Mouse (Mus musculus) large intestine, adult 2 months (tissue): ENCODE results near the gene Mfsd2b. TPM values are rescaled to one million over a fixed set of nuclear protein-coding genes. Genes with fewer than 3 reads are reported as not detected.
A peak's percentile ranks its signal among the peaks of the same experiment; 100 is the strongest.

Experiments used
- DNase-seq: peaks from one replicate; pipeline ENCODE4 v3.0.0-alpha.2; 2012; ENCODE audit warnings: low read depth, low spot score
- WGBS: fragments of 180-500 bp; shearing (Covaris S2); methylation state at CpG from one replicate; pipeline ENCODE4 v1.1.7; 2018; 5-methylcytosine and 5-hydroxymethylcytosine counted together
- polyA plus RNA-seq: library from polyadenylated mRNA; depleted of rRNA; stranded (reverse); fragments of >200 nt; gene quantifications from 2 replicates; pipeline ENCODE4 v1.2.3, GENCODE M21; 2012

Mfsd2b gene
- polyA plus RNA-seq, 1 experiment = 1.1 TPM

DNA sequence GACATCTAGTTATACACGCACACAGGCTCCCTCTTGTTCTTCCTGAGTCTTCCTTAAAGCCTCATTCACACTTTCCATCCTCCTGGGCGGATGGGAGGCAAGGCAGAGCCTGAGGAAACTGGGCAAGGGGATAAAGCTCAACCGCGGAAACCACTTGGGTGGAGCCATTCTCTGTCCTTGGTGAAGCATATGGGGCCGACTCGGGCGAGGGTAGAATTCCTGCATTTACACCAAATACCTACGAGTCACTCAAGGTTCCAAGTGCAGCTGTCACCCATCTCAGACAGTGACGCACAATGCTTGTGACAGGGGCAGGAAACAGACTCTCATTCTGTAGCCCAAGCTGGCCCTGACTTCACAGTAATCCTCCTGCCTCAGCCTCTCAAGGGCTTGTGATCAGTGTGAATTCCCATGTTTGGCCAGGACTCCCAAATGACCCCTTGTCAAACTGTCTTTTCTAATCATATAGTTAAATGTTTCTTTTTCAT is 4.2 kb upstream of the Mfsd2b start:
- DNase-seq = no peak
- 88% methylated on average over 9 of the region's 9 CpGs for WGBS

- WGBS = 35% methylated on average over 8 of the region's 8 CpGs
Observed at GRCm38 (mm10) chr12:4875623-4876022, 1.5 kb upstream of the Mfsd2b start.

DNA sequence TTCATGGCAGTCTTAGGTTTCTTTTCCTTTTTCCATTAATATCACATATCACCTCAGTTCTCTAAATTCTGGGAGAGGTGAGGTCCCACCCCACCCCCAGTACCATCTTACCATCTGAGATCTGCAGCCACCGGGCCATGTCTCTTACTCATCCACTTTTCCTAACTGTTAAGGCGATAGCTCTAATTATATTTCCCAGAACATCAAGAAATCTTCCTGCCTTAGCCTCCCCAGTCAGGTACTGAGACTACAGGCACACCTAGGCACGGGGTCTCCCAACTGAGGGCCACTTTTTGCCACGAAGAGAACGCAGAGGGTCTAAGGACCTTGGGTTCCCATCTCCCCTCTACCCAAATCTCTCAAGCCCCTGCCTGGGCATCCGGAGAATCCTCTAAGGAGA is 628 bp downstream of the Mfsd2b start:
- 79% methylated on average over 6 of the region's 6 CpGs for WGBS
- DNase-seq = no peak

More at GRCm38 (mm10) chr12:4875623-4876022, 1.5 kb upstream of the Mfsd2b start:
- no peak for DNase-seq

- DNase-seq = no peak
- 80% methylated on average over 5 of the region's 5 CpGs for WGBS
Observed at GRCm38 (mm10) chr12:4872983-4873477, 1.1 kb downstream of the Mfsd2b start.

GRCm38 (mm10) chr12:4872273-4872672 is 1.9 kb downstream of the Mfsd2b start:
- DNase-seq = no peak
- 74% methylated on average over 4 of the region's 4 CpGs for WGBS

DNA sequence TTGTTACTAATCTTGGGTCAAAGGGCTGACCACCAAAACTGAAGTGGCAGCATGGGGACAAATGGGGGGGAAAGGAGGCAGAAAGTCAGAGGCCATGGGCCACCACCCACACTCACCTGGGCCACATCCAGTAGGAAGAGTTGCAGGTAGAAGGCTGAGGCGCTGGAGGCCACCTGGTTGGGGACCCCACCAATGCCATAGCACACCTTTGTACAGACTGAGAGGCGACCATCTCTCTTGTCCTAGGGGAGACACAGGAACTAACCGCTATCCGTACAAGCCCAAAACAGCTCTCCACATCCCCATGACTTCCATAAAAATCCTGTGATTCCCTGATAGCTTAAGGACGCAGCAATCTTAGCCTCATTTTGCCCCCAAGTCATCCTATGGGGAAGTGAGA is 2.9 kb downstream of the Mfsd2b start:
- WGBS = 91% methylated on average over 5 of the region's 5 CpGs

GRCm38 (mm10) chr12:4868924-4869323 is 5.2 kb downstream of the Mfsd2b start:
- no peak for DNase-seq
- whole genome bisulfite sequencing = 90% methylated on average over 8 of the region's 8 CpGs

More for the DNA sequence above, 2.9 kb downstream of the Mfsd2b start:
- DNase-seq = no peak

DNA sequence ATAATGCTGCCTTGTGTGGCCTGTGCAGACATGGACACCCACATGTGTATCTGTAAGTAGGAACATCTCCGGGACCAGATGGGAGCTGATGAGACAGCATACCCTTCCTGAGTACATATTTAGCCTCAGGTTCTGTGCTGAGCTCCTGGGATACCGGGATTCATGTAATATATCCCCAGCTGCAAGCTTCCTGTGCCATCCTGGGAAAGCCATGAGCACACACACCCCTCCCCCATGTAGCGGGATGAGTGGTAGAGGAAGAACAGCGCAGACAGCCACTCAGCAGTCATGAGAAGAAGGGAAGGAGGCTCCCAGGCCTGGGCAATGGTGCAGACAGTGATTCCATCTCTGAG is 9.8 kb downstream of the Mfsd2b start:
- 69% methylated on average over 4 of the region's 4 CpGs for WGBS
- no peak for DNase-seq

DNA sequence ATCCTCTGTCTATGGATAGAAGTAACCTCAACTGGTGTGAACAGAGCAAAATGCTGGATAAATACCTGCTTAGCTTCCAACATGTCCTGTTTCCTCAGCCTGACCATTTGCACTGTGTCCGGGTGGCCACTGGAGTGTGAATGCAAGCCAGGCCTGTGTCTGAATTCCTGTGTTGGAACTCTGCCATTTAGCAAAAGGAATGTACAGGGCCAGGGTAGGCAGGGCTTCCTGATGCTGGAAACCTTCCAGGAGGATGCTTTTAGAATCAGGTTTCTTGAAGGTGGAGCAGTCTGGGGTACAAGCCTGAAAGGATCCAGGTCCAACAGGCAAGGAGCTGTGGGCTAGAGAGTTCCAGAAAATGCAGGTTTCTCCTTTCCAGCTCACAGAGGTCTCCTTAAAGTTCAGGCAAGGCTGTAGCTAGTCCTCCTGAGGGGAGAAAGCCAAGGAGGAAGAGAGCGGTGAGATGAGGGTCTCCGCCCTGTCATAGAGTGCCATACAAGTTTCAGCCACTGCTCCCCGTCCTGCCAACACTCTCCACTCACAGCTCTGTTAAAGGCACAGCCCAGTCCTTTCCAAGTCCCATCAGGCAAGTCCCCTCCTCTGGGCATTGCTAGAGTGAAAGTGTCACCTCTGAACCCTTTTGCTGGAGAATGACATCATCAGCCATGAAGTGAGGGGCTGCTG is 10.4 kb downstream of the Mfsd2b start:
- DNase-seq = no peak

GRCm38 (mm10) chr12:4862672-4863071 is 11.5 kb downstream of the Mfsd2b start:
- no peak for DNase-seq
- 90% methylated on average over 4 of the region's 4 CpGs for WGBS

More for the DNA sequence above, 10.4 kb downstream of the Mfsd2b start:
- 54% methylated on average over 4 of the region's 4 CpGs for WGBS

DNA sequence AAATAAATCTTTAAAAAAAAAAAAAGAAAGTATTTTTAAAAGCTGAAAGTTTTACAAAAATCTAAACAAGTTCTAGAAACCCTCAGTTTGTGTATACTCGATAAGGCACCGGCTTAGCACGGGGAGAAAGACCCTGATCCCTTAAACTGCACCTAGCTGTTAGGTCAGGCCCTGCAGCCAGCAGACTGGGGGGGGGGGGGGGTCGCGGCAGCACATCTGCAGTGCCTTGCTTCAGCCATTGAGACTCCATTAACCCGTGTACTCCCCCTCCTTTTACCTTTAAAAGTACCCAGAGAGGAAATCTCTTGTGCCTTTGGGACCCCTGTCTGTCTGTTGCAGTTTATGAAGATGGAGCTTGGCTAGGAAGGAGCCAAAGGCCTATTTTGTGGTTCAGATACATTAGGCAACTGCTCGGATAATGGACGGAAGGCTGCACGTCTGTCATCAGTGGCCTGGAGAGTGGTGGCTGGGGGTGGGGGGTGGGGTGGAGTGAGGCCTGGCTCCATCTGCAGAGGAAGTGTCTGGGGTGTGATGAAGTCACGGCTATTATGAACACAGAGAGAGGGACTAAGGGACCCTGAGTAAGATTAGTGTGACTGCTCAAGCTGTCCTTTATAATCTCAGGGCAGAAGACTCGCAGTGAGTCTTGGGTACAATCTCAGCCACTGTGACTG is 14.8 kb downstream of the Mfsd2b start:
- no peak for DNase-seq
- 63% methylated on average over 11 of the region's 11 CpGs for WGBS

DNA sequence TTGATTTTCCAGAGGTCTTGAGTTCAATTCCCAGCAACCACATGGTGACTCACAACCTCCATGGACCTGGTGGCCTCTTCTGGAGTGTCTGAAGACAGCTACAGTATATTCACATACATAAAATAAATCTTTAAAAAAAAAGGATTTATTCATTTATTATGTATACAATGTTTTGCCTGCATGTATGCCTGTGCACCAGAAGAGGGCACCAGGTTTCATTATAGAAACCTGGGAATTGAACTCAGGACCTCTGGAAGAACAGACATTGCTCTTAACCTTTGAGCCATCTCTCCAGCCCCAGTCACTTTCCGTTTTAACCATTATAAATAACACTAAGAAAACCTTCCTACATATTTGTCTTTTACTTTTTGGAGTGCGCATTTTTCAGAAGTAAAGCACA is 17.3 kb downstream of the Mfsd2b start:
- WGBS = 88% methylated on average over 2 of the region's 2 CpGs
- no peak for DNase-seq

DNA sequence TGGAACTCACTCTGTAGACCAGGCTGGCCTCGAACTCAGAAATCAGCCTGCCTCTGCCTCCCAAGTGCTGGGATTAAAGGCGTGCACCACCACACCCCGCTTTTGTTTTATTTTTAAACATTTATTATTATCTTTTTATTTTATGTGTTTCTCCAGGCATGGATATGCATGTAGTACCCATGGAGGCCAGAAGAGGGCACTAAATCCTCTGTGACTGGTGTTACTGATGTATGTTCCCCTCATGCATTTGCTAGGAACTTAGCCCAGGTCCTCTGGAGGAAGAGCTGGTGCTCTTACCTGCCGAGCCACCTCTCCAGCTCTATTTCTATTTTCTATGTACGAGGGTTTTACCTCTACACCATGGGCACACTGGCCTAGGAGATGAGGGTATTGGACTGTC is 18.0 kb downstream of the Mfsd2b start:
- no peak for DNase-seq
- 100% methylated on average over 5 of the region's 5 CpGs for WGBS

- DNase-seq = no peak
- 1% methylated on average over 12 of the region's 12 CpGs for WGBS
Observed at GRCm38 (mm10) chr12:4843741-4844140, 30.4 kb downstream of the Mfsd2b start.

GRCm38 (mm10) chr12:4842890-4843597 is 31.1 kb downstream of the Mfsd2b start, which contains the start of gene Wdcp:
TSS of gene Wdcp (plus strand) at chr12:4843303.
- peak; percentile 89 for DNase-seq
- WGBS = under 1% methylated on average over 30 of the region's 30 CpGs

DNA sequence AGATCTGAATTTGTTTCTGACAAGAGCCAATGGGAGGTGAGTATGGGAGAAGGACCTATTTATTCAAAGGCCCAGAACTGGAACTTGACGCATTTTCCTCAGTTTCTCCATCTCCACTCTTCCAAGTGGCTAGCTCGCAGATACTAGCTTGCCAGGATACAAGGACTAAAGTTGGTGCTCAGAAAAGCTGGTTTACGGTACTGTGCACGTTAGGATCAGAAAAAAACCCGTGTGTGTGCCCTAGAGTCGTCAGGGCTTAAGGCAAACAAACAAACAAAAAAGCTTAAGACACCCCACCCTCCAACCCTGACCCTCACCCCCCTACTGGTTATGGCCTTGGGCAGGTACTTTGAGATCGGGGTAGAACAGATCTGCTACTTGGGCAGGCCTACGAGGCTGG is 31.7 kb downstream of the Mfsd2b start:
- no peak for DNase-seq
- WGBS = 85% methylated on average over 8 of the region's 8 CpGs

GRCm38 (mm10) chr12:4841392-4841887 is 32.7 kb downstream of the Mfsd2b start, which contains the start of gene Fkbp1b:
TSS of gene Fkbp1b (minus strand) at chr12:4841591.
- WGBS = under 1% methylated on average over 37 of the region's 37 CpGs
- no peak for DNase-seq

GRCm38 (mm10) chr12:4840741-4841140 is 33.4 kb downstream of the Mfsd2b start:
- 5% methylated on average over 11 of the region's 11 CpGs for WGBS
- DNase-seq = no peak

GRCm38 (mm10) chr12:4840010-4840409 is 34.1 kb downstream of the Mfsd2b start:
- no peak for DNase-seq
- WGBS = 37% methylated on average over 6 of the region's 6 CpGs

DNA sequence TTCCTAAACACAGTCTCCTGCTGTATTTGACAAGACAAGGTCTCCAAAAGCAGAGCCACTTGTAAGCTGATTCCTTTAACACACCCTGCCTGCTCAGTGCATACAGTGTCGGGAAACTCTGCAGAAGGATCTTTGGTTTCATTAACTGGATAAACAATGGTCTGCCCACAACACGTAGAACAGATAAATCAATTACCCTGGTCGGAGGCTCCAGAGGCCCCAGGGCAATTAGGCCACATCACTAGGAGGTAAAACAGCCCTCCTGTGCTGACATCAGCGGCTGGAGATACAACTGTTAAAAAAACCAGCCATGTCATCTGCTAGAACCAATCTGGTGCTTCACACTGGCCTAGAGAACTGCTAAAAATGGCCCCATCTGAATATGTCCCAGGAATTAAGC is 37.2 kb downstream of the Mfsd2b start:
- 42% methylated on average over 4 of the region's 4 CpGs for WGBS
- no peak for DNase-seq
